Mouse (Mus musculus) intestine, embryonic 16.5 days (tissue): ENCODE measurements around the gene Gfra4. TPM values are rescaled to one million over a fixed set of nuclear protein-coding genes. Genes with fewer than 3 reads are reported as not detected.

Source experiments
- ATAC-seq: fragments of 200-750 bp; cut with Nextera tagmentation; 2 replicates; pipeline ENCODE4 v1.8.0; 2017; ENCODE audit warnings: moderate TSS enrichment, moderate library complexity
- H3K27ac ChIP-seq: fragments of 300-500 bp; sonication (generic); 2 replicates; pipeline ENCODE4 v1.5.1; 2014; ENCODE audit warnings: mild to moderate bottlenecking, low read length
- H3K27me3 ChIP-seq: fragments of 300-500 bp; sonication (generic); replicated peaks from 2 replicates; pipeline ENCODE4 v1.6.1; 2014; ENCODE audit warnings: low read length, control low read depth, mixed read lengths; ENCODE audit not compliant: control insufficient read depth, insufficient read depth
- H3K36me3 ChIP-seq: fragments of 300-500 bp; sonication (generic); 2 replicates; pipeline ENCODE4 v1.6.1; 2014; ENCODE audit warnings: low read length, control low read depth; ENCODE audit not compliant: control insufficient read depth, insufficient read depth
- H3K4me1 ChIP-seq: fragments of 300-500 bp; sonication (generic); 2 replicates; pipeline ENCODE4 v1.6.1; 2014; ENCODE audit warnings: low read length, control low read depth, mixed read lengths; ENCODE audit not compliant: control insufficient read depth, insufficient read depth
- H3K4me2 ChIP-seq: fragments of 300-500 bp; sonication (generic); 2 replicates; pipeline ENCODE4 v1.6.1; 2014; ENCODE audit warnings: low read depth, low read length, control low read depth
- H3K4me3 ChIP-seq: fragments of 300-500 bp; sonication (generic); 2 replicates; pipeline ENCODE4 v1.5.1; 2014; ENCODE audit warnings: mild to moderate bottlenecking, low read length
- H3K9ac ChIP-seq: fragments of 300-500 bp; sonication (generic); 2 replicates; pipeline ENCODE4 v1.6.1; 2014; ENCODE audit warnings: low read depth, low read length
- H3K9me3 ChIP-seq: fragments of 300-500 bp; sonication (generic); 2 replicates; pipeline ENCODE4 v1.6.1; 2016; ENCODE audit warnings: low read length, control low read depth; ENCODE audit not compliant: control insufficient read depth
- WGBS: fragments of 180-500 bp; shearing (Covaris S2); extraction: QIAGEN DNeasy Blood & Tissue Kit; methylation state at CpG from one replicate; pipeline ENCODE4 v1.1.7; 2014; 5-methylcytosine and 5-hydroxymethylcytosine counted together
- microRNA-seq: library from miRNA; unstranded; fragments of <30 nt; microRNA quantifications from one replicate; pipeline ENCODE4, GENCODE M21; 2016
- polyA plus RNA-seq: library from polyadenylated mRNA; unstranded; fragments of >200 nt; fragmentation: Nextera tagmentation; extraction: Ambion mirVana; gene quantifications from 2 replicates; pipeline ENCODE4 v1.2.1, GENCODE M21; 2015

Gene Gfra4
- polyA plus RNA-seq, 1 experiment from 2014 or later = 8.6 TPM

GRCm38 (mm10) chr2:131026941-131027340 is 15.9 kb downstream of the Gfra4 start:
- Histone ChIP-seq H3K27ac (no peak overlapping the region), H3K4me2 (no peak overlapping the region), H3K9me3 (no peaks in the 10 kb centered on the region), H3K9ac (no peak overlapping the region), H3K27me3 (no peaks in the 10 kb centered on the region), H3K4me3 (no peak overlapping the region), H3K36me3 (0 out of 2 replicates have a peak, but pooled peaks cover 3% of the 10 kb centered on the region), H3K4me1 (0 out of 2 replicates have a peak, but pooled peaks cover 7% of the 10 kb centered on the region)
- no peak for ATAC-seq
- 88% methylated on average over 3 of the region's 3 CpGs for WGBS

GRCm38 (mm10) chr2:131025230-131025629 is 17.7 kb downstream of the Gfra4 start:
- Histone ChIP-seq H3K9me3 (no peaks in the 10 kb centered on the region), H3K27me3 (no peaks in the 10 kb centered on the region), H3K9ac (no peak overlapping the region), H3K4me2 (no peak overlapping the region), H3K4me3 (no peak overlapping the region), H3K27ac (no peak overlapping the region), H3K36me3 (0 out of 2 replicates have a peak, but pooled peaks cover 3% of the 10 kb centered on the region), H3K4me1 (0 out of 2 replicates have a peak, but pooled peaks cover 7% of the 10 kb centered on the region)
- no peak for ATAC-seq
- WGBS = 91% methylated on average over 2 of the region's 2 CpGs

GRCm38 (mm10) chr2:131010566-131010965 is 32.3 kb downstream of the Gfra4 start:
- Histone ChIP-seq H3K4me3 (no peak overlapping the region), H3K4me1 (no peaks in the 10 kb centered on the region), H3K4me2 (no peak overlapping the region), H3K27ac (no peak overlapping the region), H3K9ac (no peak overlapping the region), H3K27me3 (no peaks in the 10 kb centered on the region), H3K9me3 (no peaks in the 10 kb centered on the region), H3K36me3 (no peaks in the 10 kb centered on the region; the same call in 1 of the 2 replicates)
- WGBS = 75% methylated on average over 1 of the region's 1 CpGs
- ATAC-seq = no peak

GRCm38 (mm10) chr2:131009123-131009522 is 33.8 kb downstream of the Gfra4 start:
- H3K27me3 ChIP-seq = no peaks in the 10 kb centered on the region
- no peak for ATAC-seq
- no peak overlapping the region for H3K27ac ChIP-seq
- 90% methylated on average over 2 of the region's 2 CpGs for WGBS
- H3K4me3 ChIP-seq = no peak overlapping the region
- H3K4me1 ChIP-seq = no peaks in the 10 kb centered on the region
- H3K9ac ChIP-seq = no peak overlapping the region
- peaks cover 3% of the 10 kb centered on the region; the same call in 1 of the 2 replicates for H3K36me3 ChIP-seq
- H3K9me3 ChIP-seq = no peaks in the 10 kb centered on the region
- no peak overlapping the region for H3K4me2 ChIP-seq

GRCm38 (mm10) chr2:130992818-130993217 is 50.1 kb downstream of the Gfra4 start:
- Histone ChIP-seq H3K9me3 (no peaks in the 10 kb centered on the region), H3K4me2 (no peak overlapping the region), H3K36me3 (no peaks in the 10 kb centered on the region), H3K27me3 (no peaks in the 10 kb centered on the region), H3K4me1 (no peaks in the 10 kb centered on the region), H3K27ac (no peak overlapping the region), H3K9ac (no peak overlapping the region), H3K4me3 (no peak overlapping the region)
- 97% methylated on average over 2 of the region's 2 CpGs for WGBS
- ATAC-seq = no peak

Small RNA genes within 50 kb of the gene (microRNA-seq; reads per million reads assigned to microRNA genes)
- gene Mir6973b = not detected

Other genes with a start within 250 kb of the Gfra4 start
- gene 4930402H24Rik, start 136.7 kb downstream of the Gfra4 start, polyA plus RNA-seq = 22.6 and 25.9 TPM in 2 replicates
- 3.1 and 3.3 TPM in 2 replicates for gene Atrn, start 136.6 kb downstream of the Gfra4 start, polyA plus RNA-seq
- gene Adam33, start 20.7 kb upstream of the Gfra4 start, polyA plus RNA-seq = 5.3 TPM in 2 replicates
- 0.29 and 0.37 TPM in 2 replicates for gene Siglec1, start 43.7 kb upstream of the Gfra4 start, polyA plus RNA-seq
- 8.3 and 8.4 TPM in 2 replicates for gene Hspa12b, start 84.2 kb upstream of the Gfra4 start, polyA plus RNA-seq
- gene Gm11037, start 90.4 kb upstream of the Gfra4 start, polyA plus RNA-seq = not detected in 2 replicates
- 138 and 160 TPM in 2 replicates for gene 1700037H04Rik, start 117.0 kb upstream of the Gfra4 start, polyA plus RNA-seq
- 9.5 and 9.7 TPM in 2 replicates for gene Cenpb, start 137.0 kb upstream of the Gfra4 start, polyA plus RNA-seq
- gene Cdc25b, start 143.9 kb upstream of the Gfra4 start, polyA plus RNA-seq = 41.2 and 46.4 TPM in 2 replicates
- gene Spef1, start 144.2 kb upstream of the Gfra4 start, polyA plus RNA-seq = 3.1 and 3.6 TPM in 2 replicates
- gene Ap5s1, start 164.0 kb upstream of the Gfra4 start, polyA plus RNA-seq = 27.2 and 30.7 TPM in 2 replicates
- gene Mavs, start 191.0 kb upstream of the Gfra4 start, polyA plus RNA-seq = 31.9 and 38.1 TPM in 2 replicates
- 20.4 and 25.6 TPM in 2 replicates for gene Pank2, start 219.4 kb upstream of the Gfra4 start, polyA plus RNA-seq